Mouse (Mus musculus) midbrain, embryonic 11.5 days (tissue): ENCODE measurements at regions not wholly inside any gene's neighbourhood (a gene's known extent, or its start where the extent isn't known, plus 50 kb on each side); places are given as distances from the start of the nearest gene placed in this dataset.
A peak's percentile ranks its signal among the peaks of the same experiment; 100 is the strongest.

Source experiments
- ATAC-seq: fragments of 200-750 bp; cut with Nextera tagmentation; 2 replicates; pipeline ENCODE4 v1.8.0; 2017; ENCODE audit warnings: moderate TSS enrichment, moderate library complexity; ENCODE audit not compliant: low FRiP score
- DNase-seq: peaks from one replicate; pipeline ENCODE4 v3.0.0; 2015; ENCODE audit warnings: low spot score; ENCODE audit errors: missing footprints
- H3K27ac ChIP-seq: fragments of 300-500 bp; sonication (generic); 2 replicates; pipeline ENCODE4 v1.5.1; 2014; ENCODE audit warnings: low read depth, low read length
- H3K27me3 ChIP-seq: fragments of 300-500 bp; sonication (generic); 2 replicates; pipeline ENCODE4 v1.6.1; 2014; ENCODE audit warnings: mild to moderate bottlenecking, low read length, moderate library complexity, mixed read lengths; ENCODE audit not compliant: control insufficient read depth, insufficient read depth
- H3K36me3 ChIP-seq: fragments of 300-500 bp; sonication (generic); 2 replicates; pipeline ENCODE4 v1.6.1; 2014; ENCODE audit warnings: mild to moderate bottlenecking, low read length, moderate library complexity, mixed read lengths; ENCODE audit not compliant: control insufficient read depth, insufficient read depth
- H3K4me1 ChIP-seq: fragments of 300-500 bp; sonication (generic); 2 replicates; pipeline ENCODE4 v1.6.1; 2014; ENCODE audit warnings: low read length; ENCODE audit not compliant: control insufficient read depth, insufficient read depth
- H3K4me2 ChIP-seq: fragments of 300-500 bp; sonication (generic); 2 replicates; pipeline ENCODE4 v1.6.1; 2014; ENCODE audit warnings: mild to moderate bottlenecking, moderate library complexity
- H3K4me3 ChIP-seq: fragments of 300-500 bp; sonication (generic); 2 replicates; pipeline ENCODE4 v1.5.1; 2014; ENCODE audit warnings: low read depth, low read length
- H3K9ac ChIP-seq: fragments of 300-500 bp; sonication (generic); 2 replicates; pipeline ENCODE4 v1.6.1; 2014; ENCODE audit warnings: low read length
- H3K9me3 ChIP-seq: fragments of 300-500 bp; sonication (generic); 2 replicates; pipeline ENCODE4 v1.6.1; 2016; ENCODE audit warnings: low read length; ENCODE audit not compliant: control insufficient read depth
- WGBS: fragments of 180-500 bp; shearing (Covaris S2); extraction: QIAGEN DNeasy Blood & Tissue Kit; methylation state at CpG from one replicate; pipeline ENCODE4 v1.1.7; 2014; 5-methylcytosine and 5-hydroxymethylcytosine counted together

GRCm38 (mm10) chr5:101520935-101521655 is 143.7 kb downstream of the Nkx6-1 start:
- Histone ChIP-seq H3K9ac (no peak overlapping the region), H3K4me1 (peaks cover 34% of the 10 kb centered on the region), H3K9me3 (no peaks in the 10 kb centered on the region), H3K27me3 (peaks cover 89% of the 10 kb centered on the region), H3K27ac (peak overlapping the region; percentile 59; the same call in 1 of the 2 replicates), H3K4me2 (no peak overlapping the region), H3K4me3 (no peak overlapping the region), H3K36me3 (no peaks in the 10 kb centered on the region)
- WGBS, result 10% methylated on average over 9 of the region's 9 CpGs
- ATAC-seq (peak; percentile 85), DNase-seq (peak; percentile 91)

GRCm38 (mm10) chr5:101518791-101519547 is 145.8 kb downstream of the Nkx6-1 start:
- ATAC-seq, result peak; percentile 71
- WGBS, result 16% methylated on average over 14 of the region's 14 CpGs

DNA sequence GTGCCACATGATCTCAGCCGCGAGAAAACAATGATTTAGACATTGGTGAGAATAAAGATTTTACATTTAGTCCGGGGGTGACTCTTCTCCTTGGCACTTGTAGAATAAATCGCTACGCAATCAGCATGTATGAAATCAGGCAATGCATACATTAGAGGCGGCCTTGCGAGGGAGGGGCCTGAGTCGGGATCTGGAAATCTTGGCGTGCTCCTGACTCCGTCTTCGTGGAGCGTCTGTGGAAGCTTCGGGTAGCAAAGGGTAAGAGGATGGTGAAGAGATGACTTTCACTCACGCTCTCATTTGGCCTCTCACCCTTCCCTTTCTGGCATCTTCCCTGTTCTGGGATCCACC is 167.1 kb downstream of the Nkx6-1 start:
- no peaks in the 10 kb centered on the region; the same call in 1 of the 2 replicates for H3K27me3 ChIP-seq
- no peaks in the 10 kb centered on the region for H3K36me3 ChIP-seq
- ATAC-seq, result no peak
- H3K4me1 ChIP-seq, result no peaks in the 10 kb centered on the region
- H3K4me2 ChIP-seq, result no peak overlapping the region
- no peak overlapping the region for H3K27ac ChIP-seq
- DNase-seq, result no peak
- no peaks in the 10 kb centered on the region for H3K9me3 ChIP-seq
- 96% methylated on average over 14 of the region's 14 CpGs for WGBS
- H3K4me3 ChIP-seq, result no peak overlapping the region
- no peak overlapping the region for H3K9ac ChIP-seq

More at GRCm38 (mm10) chr5:101518791-101519547, 145.8 kb downstream of the Nkx6-1 start:
- peaks cover 85% of the 10 kb centered on the region for H3K27me3 ChIP-seq
- H3K4me2 ChIP-seq, result no peak overlapping the region
- H3K9ac ChIP-seq, result no peak overlapping the region
- peak; percentile 92 for DNase-seq
- H3K4me1 ChIP-seq, result peaks cover 22% of the 10 kb centered on the region
- H3K36me3 ChIP-seq, result no peaks in the 10 kb centered on the region
- H3K9me3 ChIP-seq, result no peaks in the 10 kb centered on the region
- H3K4me3 ChIP-seq, result no peak overlapping the region
- no peak overlapping the region; the same call in 1 of the 2 replicates for H3K27ac ChIP-seq

DNA sequence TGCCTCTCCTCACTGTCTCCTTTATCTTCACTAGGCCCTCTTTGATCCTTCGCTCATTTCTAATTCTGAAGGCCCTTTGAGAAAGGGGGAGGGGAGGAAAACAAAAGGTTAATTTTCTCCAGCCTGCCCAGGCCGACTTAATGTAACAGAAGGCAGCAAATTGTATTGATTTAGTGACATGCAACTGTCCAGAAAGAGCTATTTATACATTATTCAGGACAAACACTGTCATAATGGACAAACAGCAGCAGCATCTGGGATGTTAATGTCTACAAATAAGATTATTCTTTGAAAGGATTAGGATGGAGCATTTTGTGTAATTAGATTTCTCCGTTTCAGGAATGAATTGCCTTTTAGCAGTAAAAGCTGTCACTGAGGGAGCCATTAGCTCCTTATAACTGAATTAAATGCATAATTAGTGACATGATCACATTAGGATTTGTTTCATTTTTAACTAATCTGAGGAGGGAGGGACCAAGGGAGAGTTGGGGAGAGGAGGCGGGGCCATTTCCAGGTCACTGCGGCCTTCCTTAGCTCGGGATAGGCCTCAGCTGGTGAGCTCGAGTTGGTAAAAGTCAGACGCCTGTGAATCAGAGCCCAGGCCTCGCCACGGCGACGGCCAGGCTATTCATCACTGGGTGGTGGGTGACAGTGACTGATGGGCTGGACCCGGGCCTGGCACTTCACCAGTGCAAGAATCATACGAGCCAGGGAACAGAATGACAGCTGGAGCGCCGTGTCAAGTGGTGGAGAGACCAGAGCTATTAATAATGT is 167.7 kb downstream of the Nkx6-1 start:
- H3K9me3 ChIP-seq, result no peaks in the 10 kb centered on the region
- ATAC-seq, result peak; percentile 78
- H3K4me2 ChIP-seq, result no peak overlapping the region
- no peaks in the 10 kb centered on the region; the same call in 1 of the 2 replicates for H3K27me3 ChIP-seq
- no peaks in the 10 kb centered on the region for H3K4me1 ChIP-seq
- no peaks in the 10 kb centered on the region for H3K36me3 ChIP-seq
- 58% methylated on average over 16 of the region's 16 CpGs for WGBS
- H3K27ac ChIP-seq, result no peak overlapping the region
- H3K9ac ChIP-seq, result no peak overlapping the region
- peak; percentile 82 for DNase-seq
- H3K4me3 ChIP-seq, result no peak overlapping the region

DNA sequence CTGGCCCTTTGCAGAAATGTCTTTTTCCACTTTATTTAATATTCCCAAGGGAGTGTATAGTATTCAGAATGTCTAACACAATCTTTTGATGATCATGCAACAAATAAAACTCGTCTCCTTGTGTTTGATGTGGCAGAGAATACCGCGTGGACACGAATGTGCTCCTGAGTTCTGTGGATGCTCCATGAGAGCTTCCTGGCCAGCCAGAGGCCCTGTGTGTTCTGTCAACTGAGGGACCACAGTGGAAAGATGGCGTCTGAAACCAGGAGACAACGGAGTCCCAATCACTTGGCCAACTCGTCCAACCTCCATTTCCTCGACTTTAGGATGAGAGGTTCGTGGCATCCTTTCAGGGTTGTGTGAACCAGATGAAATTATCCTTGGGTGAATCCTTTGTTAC is 168.6 kb downstream of the Nkx6-1 start:
- H3K4me3 ChIP-seq, result no peak overlapping the region
- WGBS, result 95% methylated on average over 9 of the region's 9 CpGs
- H3K9ac ChIP-seq, result no peak overlapping the region
- H3K27ac ChIP-seq, result no peak overlapping the region
- H3K4me2 ChIP-seq, result no peak overlapping the region
- H3K9me3 ChIP-seq, result no peaks in the 10 kb centered on the region
- H3K27me3 ChIP-seq, result no peaks in the 10 kb centered on the region; the same call in 1 of the 2 replicates
- H3K36me3 ChIP-seq, result no peaks in the 10 kb centered on the region
- ATAC-seq (no peak), DNase-seq (peak; percentile 72)
- H3K4me1 ChIP-seq, result no peaks in the 10 kb centered on the region

DNA sequence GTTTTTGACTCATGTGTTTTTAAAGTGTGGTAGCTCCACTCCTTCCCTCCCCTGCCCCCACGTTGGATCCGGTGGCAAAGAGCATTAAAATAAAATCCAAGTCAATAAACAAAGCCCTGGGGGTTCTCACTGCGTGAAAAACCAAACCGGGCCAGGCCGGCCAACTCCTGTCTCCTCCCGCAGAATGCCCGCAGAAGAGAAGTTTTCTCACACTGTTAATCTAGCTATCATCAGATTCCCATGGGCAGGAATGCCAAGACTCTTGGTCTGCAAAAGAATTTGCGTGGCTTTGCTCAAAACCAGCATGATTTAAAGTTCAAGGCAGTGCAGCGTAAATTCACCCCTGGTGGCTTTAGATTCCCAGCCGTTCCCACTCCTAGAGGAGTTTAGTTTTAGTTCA is 219.0 kb downstream of the Nkx6-1 start:
- no peaks in the 10 kb centered on the region for H3K36me3 ChIP-seq
- H3K9ac ChIP-seq, result no peak overlapping the region
- no peak for ATAC-seq
- no peaks in the 10 kb centered on the region for H3K4me1 ChIP-seq
- no peak overlapping the region for H3K27ac ChIP-seq
- 43% methylated on average over 10 of the region's 10 CpGs for WGBS
- no peak overlapping the region for H3K4me3 ChIP-seq
- DNase-seq, result no peak
- peaks cover 2% of the 10 kb centered on the region; the same call in 1 of the 2 replicates for H3K27me3 ChIP-seq
- H3K9me3 ChIP-seq, result no peaks in the 10 kb centered on the region
- no peak overlapping the region for H3K4me2 ChIP-seq

DNA sequence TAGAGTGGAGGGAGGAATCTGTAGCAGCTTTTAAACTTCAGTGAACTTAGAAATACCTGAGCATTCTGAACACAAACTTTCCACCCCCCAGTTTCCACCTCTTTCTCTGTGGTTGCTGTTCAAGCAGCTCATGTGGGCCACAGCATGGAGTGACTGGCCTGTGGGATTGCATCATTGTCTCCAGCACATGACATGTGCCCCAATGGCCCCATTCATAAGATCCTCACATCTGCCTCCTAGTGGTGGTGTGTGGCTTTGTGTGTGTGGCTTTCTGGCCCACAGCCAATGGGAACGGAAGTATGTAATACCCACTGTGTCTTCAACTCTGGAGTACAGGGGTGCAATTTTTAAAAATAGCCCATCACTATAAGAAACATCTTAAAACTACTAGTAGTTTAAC is 223.0 kb downstream of the Nkx6-1 start:
- H3K9ac ChIP-seq, result no peak overlapping the region
- 92% methylated on average over 1 of the region's 1 CpGs for WGBS
- ATAC-seq, result no peak
- H3K4me1 ChIP-seq, result no peaks in the 10 kb centered on the region
- H3K4me2 ChIP-seq, result no peak overlapping the region
- no peaks in the 10 kb centered on the region for H3K36me3 ChIP-seq
- peaks cover 3% of the 10 kb centered on the region for H3K27me3 ChIP-seq
- H3K4me3 ChIP-seq, result no peak overlapping the region
- H3K9me3 ChIP-seq, result no peaks in the 10 kb centered on the region
- no peak for DNase-seq
- no peak overlapping the region for H3K27ac ChIP-seq

DNA sequence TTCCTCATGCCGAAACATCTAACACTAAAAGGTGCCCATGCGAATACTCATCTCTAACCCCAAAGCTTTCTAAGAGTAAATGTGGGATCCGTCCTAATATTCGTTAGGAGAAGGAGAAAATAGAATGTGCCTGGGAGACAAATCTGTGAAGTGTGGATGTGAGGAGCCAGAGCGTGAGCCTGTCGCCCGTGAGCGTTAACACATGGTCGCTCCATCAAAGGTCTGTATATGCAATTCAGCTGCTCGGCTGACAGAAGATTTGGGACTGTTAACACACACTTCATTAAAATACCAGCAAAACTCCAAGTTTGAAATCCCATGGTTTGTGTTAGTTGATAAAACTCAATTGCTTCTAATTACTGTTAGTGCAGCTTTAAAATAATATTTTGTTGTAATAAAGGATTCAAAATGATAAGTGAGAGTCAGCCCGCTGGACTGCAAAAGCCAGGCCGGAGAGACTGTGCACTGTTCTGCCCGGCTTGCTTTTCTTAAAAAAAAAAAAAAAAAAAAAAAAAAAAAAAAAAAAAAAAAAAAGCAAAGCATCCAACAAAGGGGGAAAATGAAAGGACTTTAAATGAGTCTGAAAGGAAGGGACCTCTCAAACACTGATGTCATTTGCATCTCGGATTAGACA is 227.0 kb downstream of the Nkx6-1 start:
- H3K4me2 ChIP-seq, result no peak overlapping the region

More for the DNA sequence above, 227.0 kb downstream of the Nkx6-1 start:
- Histone ChIP-seq H3K9ac (no peak overlapping the region), H3K4me1 (no peaks in the 10 kb centered on the region), H3K27ac (no peak overlapping the region), H3K36me3 (no peaks in the 10 kb centered on the region), H3K27me3 (peaks cover 4% of the 10 kb centered on the region), H3K9me3 (no peaks in the 10 kb centered on the region), H3K4me3 (no peak overlapping the region)
- no peak for DNase-seq
- no peak for ATAC-seq
- 83% methylated on average over 14 of the region's 14 CpGs for WGBS
